ENCODE assay signal across 22 mouse cellular contexts in genomic region chr9:35262418-35262817, GRCm38 (mm10).
"Had no signal": no experiment of that assay in that cellular context is flagged by ENCODE, and none has a peak within 500 bp of the region (broad histone marks: within the 10 kb centered on the region; RNA-seq: fewer than 3 reads in every experiment).

No protein-coding gene starts in this region.

- H3K27ac ChIP-seq: limb, embryonic 12.5 days; limb, embryonic 15.5 days; liver, embryonic 15.5 days; lung, embryonic 15.5 days; midbrain, embryonic 13.5 days; neural tube, embryonic 12.5 days; neural tube, embryonic 15.5 days; stomach, embryonic 15.5 days had no signal

- H3K4me1 ChIP-seq: stomach, embryonic 15.5 days had no signal

- DNase-seq: kidney, adult 11 months; kidney, adult 9 months; kidney, postnatal 14 days; kidney, postnatal 4 days; left cerebral cortex, postnatal 4 days; lung, adult 18-20 months; lung, postnatal 10 days; lung, postnatal 36 days; right cerebral cortex, adult 18-20 months; right cerebral cortex, postnatal 14 days; right cerebral cortex, postnatal 4 days; spleen, adult 18-20 months; thymus, postnatal 25 days had no signal

- H3K9ac ChIP-seq: limb, embryonic 12.5 days; limb, embryonic 15.5 days; liver, embryonic 15.5 days; lung, embryonic 15.5 days; midbrain, embryonic 13.5 days; neural tube, embryonic 12.5 days; neural tube, embryonic 15.5 days; stomach, embryonic 15.5 days had no signal

- ATAC-seq: inflammation-experienced regulatory T-cells, adult 6 months; midbrain, embryonic 13.5 days had no signal

- H3K4me2 ChIP-seq: limb, embryonic 12.5 days; limb, embryonic 15.5 days; liver, embryonic 15.5 days; lung, embryonic 15.5 days; midbrain, embryonic 13.5 days; neural tube, embryonic 12.5 days; neural tube, embryonic 15.5 days; stomach, embryonic 15.5 days had no signal

- H3K27me3 ChIP-seq: limb, embryonic 12.5 days; limb, embryonic 15.5 days; liver, embryonic 15.5 days; lung, embryonic 15.5 days; midbrain, embryonic 13.5 days; neural tube, embryonic 12.5 days; neural tube, embryonic 15.5 days; stomach, embryonic 15.5 days had no signal

- H3K4me3 ChIP-seq: limb, embryonic 12.5 days; limb, embryonic 15.5 days; liver, embryonic 15.5 days; lung, embryonic 15.5 days; midbrain, embryonic 13.5 days; neural tube, embryonic 12.5 days; neural tube, embryonic 15.5 days; stomach, embryonic 15.5 days had no signal

- H3K9me3 ChIP-seq: limb, embryonic 12.5 days; limb, embryonic 15.5 days; liver, embryonic 15.5 days; lung, embryonic 15.5 days; midbrain, embryonic 13.5 days; neural tube, embryonic 12.5 days; neural tube, embryonic 15.5 days; stomach, embryonic 15.5 days had no signal

- H3K36me3 ChIP-seq: limb, embryonic 12.5 days; limb, embryonic 15.5 days; liver, embryonic 15.5 days; lung, embryonic 15.5 days; neural tube, embryonic 15.5 days; stomach, embryonic 15.5 days had no signal
